Mouse (Mus musculus): ENCODE measurements at regions not wholly inside any gene's neighbourhood (a gene's known extent, or its start where the extent isn't known, plus 50 kb on each side); places are given as distances from the start of the nearest gene placed in this dataset.

DNA sequence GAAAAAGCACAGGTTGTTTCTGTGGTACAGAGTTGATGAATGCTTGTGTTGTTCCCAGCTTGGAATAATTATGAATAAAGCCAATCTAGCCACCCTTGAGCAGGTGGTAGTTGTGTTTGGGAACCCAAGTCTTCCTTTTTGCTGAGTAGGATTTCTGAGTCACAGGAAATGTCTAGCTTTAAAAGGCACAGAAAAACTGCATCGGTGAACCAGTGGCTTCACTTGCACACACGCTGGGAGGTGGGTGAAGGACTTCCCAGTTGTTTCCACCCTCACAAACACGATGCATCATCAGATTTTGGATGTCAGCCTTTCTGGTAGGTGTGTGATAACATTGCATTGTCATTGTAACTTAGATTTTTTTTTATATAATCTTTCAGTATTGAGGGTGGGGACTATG, 322.9 kb upstream of the Slco3a1 start:
- ATAC-seq: no peak

DNA sequence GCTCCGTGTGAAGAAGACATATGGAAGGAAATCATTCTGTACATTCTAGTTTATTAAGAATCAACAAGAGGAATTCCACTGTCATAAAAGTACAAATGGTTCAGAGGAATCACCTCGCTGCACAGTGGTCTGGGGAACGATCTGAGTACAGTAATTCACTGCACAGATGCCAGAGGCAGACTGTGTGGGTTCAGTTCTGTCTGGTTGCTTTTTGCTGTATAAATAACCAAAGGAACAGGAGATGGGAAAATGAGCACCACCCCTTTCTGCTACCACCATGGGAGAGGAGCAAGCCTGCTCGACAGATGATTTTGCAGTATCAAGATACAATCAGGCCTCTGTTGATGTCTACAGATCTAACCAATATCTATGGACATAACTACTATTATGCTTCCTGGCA, 322.1 kb upstream of the Slco3a1 start:
- no peak for ATAC-seq

DNA sequence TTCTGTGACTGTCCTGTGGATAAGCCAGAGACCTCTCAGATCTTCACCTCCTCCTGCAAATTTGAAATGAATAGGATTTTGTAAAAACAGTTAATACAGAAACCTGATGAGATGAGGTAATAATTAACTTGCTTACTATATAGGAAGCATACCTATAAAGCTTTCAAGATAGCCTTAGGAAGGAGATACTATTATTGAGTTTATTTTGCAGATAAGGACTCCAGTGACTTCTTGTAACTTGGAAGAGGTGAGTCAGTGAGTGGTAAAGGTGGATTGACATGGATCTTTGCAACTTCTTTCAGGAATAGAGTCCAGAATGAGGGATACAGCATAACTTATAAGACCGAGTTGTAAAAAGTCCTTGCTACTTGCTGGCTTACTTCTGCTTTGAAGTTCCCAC, 315.7 kb upstream of the Slco3a1 start:
- no peak for ATAC-seq

- no peak for ATAC-seq
Measured at GRCm38 (mm10) chr7:74862727-74863126, 308.1 kb upstream of the Slco3a1 start.

DNA sequence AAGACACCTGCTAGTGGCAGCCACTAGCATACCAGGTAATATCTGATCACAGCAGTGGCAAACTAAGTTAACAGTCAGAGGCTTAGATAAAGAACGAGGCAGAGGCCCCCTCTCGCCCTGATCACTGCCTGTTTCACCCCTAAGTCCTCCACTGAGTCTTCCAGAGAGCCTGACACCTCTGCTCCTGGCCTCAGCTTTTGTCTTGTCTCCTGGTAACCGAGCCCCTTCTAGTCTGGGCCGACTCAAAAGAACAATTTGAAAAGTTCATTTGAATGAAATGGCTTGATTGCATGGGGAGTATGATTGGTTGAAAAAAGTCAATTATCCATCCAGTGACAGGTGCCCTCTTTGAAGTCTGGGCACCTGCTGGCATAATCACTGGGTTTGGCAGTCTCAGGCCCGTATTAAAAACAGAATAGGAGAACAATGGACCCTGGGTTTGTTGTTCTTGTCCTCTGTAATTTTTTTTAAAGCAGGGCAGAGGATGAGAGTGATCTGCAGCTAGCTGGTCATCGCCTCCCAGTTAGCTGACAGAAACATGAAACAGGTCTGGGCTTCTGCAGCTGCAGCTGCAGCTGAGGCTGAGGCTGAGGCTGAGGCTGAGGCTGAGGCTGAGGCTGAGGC, 289.8 kb upstream of the Slco3a1 start:
- ATAC-seq: no peak

DNA sequence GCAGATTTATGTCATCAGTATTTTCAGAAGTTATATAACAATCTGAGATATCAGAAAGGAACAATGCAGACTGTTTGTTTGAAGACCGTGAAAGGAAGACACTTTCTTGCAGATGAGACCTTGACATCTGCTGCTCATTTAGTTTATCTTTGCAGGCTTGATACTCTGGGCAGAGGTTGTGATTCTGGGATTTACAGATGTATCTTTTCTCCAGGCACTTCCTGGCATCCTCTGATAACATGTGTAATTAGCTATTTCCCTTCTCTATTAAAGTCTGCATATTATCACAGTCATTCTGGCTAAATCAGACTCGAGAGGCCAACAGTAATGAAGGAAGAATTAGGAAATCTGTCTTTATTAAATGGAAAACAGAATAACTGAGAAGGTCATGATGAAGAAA, 268.7 kb upstream of the Slco3a1 start:
- no peak for ATAC-seq

DNA sequence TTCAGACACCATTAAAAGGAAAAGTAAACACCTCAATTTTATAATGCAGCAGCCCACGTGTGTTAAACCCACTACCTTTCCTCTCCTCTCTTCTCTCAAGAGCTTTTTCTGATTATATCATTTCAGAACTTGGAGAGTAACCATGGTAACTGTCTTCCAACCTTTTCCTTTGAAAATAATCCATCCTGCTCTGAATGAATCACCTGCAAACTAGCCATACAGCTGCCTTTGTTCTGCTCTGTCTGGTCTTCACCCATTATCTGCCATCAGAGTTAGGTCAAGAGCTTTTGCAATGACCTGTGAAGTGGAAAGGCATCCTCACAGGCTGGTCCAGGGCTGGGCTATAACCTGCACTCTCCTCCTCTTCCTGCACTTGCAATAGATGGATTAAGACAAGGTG, 238.7 kb upstream of the Slco3a1 start:
- ATAC-seq: no peak

DNA sequence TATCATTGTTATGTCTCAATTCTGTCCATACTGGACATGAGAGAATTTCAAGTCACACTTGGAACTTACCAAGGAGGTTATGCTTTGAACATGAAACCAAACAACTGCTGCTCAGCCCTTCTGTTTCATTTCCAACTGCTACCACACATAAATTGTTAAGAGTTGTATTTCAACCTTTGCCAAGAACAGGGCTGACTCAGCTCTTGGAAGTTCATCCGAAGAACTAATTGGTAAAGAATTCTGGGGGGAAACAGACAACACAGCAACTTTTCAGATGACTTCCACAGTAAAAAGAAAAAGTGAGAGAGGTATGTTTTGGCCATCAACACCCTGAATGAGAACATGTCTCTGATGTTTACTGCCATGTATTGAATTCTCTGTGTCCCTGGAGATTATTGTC, 234.1 kb upstream of the Slco3a1 start:
- no peak for ATAC-seq

GRCm38 (mm10) chr7:74771435-74772406, 217.1 kb upstream of the Slco3a1 start:
- no peak for ATAC-seq

GRCm38 (mm10) chr7:74766550-74766949, 212.0 kb upstream of the Slco3a1 start:
- ATAC-seq: no peak

- ATAC-seq: no peak
Measured at GRCm38 (mm10) chr7:74757469-74757868, 202.9 kb upstream of the Slco3a1 start.

GRCm38 (mm10) chr7:74747704-74748103, 193.1 kb upstream of the Slco3a1 start:
- ATAC-seq: no peak

- ATAC-seq: no peak
Measured at GRCm38 (mm10) chr7:74734941-74735340, 180.4 kb upstream of the Slco3a1 start.

DNA sequence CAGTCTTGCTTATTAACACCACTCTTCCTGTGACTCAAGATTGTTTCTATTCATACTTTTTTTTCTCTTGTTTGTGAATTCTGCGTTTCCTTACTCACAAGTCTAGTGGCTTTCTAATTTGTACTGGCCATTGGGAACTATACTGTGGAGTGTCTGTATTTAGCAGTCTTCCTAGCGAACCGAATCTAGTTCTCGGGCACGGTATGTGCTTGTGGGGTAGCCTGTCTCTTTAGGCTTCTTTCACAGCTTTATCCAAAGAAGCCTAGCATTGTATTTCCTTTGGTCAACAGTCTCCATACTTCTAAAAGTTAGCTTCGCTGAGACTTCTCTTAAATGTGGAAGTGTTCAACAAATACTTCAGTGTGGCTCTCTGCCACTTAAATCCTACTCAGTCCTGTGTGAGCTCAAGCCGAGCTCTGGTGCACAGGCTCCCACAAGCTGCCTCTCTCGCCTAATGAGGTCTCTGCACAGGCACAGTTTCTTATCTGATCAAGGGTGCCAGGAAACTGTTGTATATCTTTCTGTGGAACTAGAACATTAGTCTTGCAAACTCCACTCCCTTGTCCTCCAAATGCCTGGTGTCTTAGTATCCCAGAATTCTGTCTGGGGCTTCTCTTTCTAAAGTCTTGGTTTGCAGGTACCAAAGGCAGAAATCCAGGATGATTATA, 171.9 kb upstream of the Slco3a1 start:
- no peak for ATAC-seq

- ATAC-seq: no peak
Measured at GRCm38 (mm10) chr7:74719321-74719720, 164.7 kb upstream of the Slco3a1 start.

- no peak for ATAC-seq
Measured at GRCm38 (mm10) chr7:74709993-74710581, 155.5 kb upstream of the Slco3a1 start.

DNA sequence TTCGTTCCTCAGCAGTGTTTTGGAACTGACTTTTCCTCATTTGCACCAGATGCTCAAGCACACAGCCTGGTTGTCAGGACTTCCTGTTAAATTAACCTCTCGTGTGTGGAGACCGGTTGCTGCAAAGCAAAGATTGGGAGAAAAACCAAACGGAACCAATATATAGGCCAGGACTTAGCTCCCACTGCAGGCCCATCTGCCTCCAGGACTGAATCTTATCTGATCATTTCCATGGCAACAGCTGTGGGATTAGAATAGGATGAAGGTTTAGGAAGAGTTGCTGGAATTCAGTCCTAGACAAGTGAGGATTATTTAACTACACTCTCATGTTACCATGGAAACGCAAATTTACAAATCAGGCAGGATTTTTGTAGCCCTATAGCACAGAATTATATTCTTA, 154.4 kb upstream of the Slco3a1 start:
- ATAC-seq: no peak

DNA sequence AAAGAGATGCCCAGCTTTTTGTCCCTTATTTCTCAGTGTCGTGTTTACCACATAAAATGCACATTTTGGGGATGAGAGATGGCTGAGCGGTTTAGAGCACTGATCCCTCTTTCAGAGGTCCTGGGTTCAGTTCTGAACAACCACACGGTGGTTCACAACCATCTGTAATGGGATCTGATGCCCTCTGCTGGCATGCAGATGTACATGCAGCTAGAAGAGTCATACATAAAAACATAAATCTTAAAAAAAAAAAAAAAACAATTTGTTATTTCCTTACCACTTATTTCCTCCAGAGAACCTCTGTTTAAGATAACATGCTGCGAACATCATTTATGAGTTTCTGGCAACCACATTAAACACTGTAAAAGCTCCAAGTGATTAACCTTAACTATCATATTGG, 149.0 kb upstream of the Slco3a1 start:
- peak; percentile 49 for ATAC-seq

GRCm38 (mm10) chr7:74697794-74698354, 143.3 kb upstream of the Slco3a1 start:
- ATAC-seq: peak; percentile 70

DNA sequence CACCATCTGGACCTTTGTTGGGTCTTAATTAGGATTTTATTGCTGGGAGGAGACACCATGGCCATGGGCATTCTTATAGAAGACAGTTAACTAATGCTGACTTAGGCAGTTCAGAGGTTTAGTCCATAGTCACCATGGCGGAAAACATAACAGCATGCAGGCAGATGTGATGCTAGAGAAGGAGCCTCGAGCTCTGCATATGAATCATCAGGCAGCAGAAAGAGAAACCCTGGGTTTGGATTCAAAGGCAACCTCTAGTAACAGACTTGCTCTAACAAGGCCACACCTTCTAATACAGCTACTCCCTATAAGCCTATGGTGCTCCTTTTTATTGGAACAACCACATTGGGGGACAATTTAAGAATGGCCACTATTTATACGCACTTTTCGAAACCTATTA, 141.7 kb upstream of the Slco3a1 start:
- peak; percentile 20 for ATAC-seq

- ATAC-seq: no peak
Measured at GRCm38 (mm10) chr7:74693049-74693448, 138.5 kb upstream of the Slco3a1 start.

DNA sequence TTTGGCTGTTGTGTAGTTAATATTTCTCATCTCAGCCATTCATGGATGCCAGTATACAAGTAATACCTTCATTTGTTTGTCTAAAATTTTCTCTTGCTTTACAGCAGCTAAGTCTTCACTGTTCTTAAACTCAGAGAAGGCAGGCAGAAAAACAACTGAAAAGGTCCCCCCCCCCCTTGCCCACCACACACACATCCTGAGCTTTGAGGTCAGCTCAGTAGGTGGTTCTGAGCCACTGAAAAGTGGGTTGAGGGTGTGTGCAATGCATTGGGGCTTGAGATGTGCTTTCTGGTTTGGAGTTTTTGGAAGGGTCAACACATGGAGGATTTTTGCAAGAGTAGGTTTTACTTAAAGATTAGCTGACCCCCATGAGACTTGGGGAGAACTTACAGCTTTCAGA, 136.1 kb upstream of the Slco3a1 start:
- ATAC-seq: peak; percentile 71
